Comparison of ENCODE assay signal across 9 mouse cellular contexts in the genomic region with DNA sequence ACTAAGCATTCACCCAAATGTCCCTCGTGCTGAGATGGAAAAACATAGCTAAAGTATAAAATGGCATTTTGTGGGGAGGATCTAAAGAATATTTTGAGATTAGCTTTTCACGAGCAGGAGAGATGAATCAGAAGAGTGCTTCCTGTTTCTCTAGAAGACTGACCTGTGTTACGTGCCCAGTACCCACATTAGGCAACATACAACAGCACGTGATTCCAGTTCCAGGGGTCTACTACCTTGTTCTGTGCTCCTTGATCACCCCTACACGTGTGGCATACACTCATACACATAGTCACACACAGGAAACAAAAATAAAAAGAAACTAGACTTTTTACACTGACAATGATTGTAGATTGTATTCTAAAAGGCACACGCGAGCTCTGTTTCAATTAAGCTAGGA. TPM values are rescaled to one million over a fixed set of nuclear protein-coding genes. Genes with fewer than 3 reads are reported as not detected.
A peak's percentile ranks its signal among the peaks of the same experiment; 100 is the strongest.
DNase-seq lines count a peak whose midpoint lies in the region; ATAC-seq and TF ChIP-seq lines count a peak whose summit lies in the region.
"Had no signal": no experiment of that assay in that cellular context is flagged by ENCODE, and none has a peak within 500 bp of the region (broad histone marks: within the 10 kb centered on the region; RNA-seq: fewer than 3 reads in every experiment).

No protein-coding gene starts in this region.

- no peaks in the 10 kb centered on the region for H3K9me3 ChIP-seq in embryonic facial prominence, embryonic 15.5 days (replicated peaks)
- H3K9me3 ChIP-seq in intestine, postnatal 0 days (ENCODE audit: control insufficient read depth): no peaks in the 10 kb centered on the region
- no peaks in the 10 kb centered on the region for H3K9me3 ChIP-seq in neural tube, embryonic 13.5 days

- peaks cover 22% of the 10 kb centered on the region for H3K4me1 ChIP-seq in embryonic facial prominence, embryonic 15.5 days
- H3K4me1 ChIP-seq in intestine, postnatal 0 days (replicated peaks; ENCODE audit: control insufficient read depth, insufficient read depth, low read length): no peaks in the 10 kb centered on the region
- peaks cover 27% of the 10 kb centered on the region for H3K4me1 ChIP-seq in neural tube, embryonic 13.5 days (replicated peaks)

- peaks cover 13% of the 10 kb centered on the region for H3K36me3 ChIP-seq in embryonic facial prominence, embryonic 15.5 days
- H3K36me3 ChIP-seq in intestine, postnatal 0 days (ENCODE audit: control insufficient read depth, insufficient read depth): peaks cover 28% of the 10 kb centered on the region
- H3K36me3 ChIP-seq in neural tube, embryonic 13.5 days: peaks cover 30% of the 10 kb centered on the region

- H3K4me3 ChIP-seq in left cerebral cortex, adult 2 months: peak overlapping the region; percentile 80
- peak overlapping the region; percentile 89; the same call in 1 of the 2 replicates for H3K4me3 ChIP-seq in embryonic facial prominence, embryonic 15.5 days (replicated peaks)
- H3K4me3 ChIP-seq in intestine, postnatal 0 days (ENCODE audit: low read depth, low read length): no peak overlapping the region; the same call in 1 of the 2 replicates
- peak overlapping the region; percentile 89 for H3K4me3 ChIP-seq in neural tube, embryonic 13.5 days

- no peak for ATAC-seq in embryonic facial prominence, embryonic 15.5 days (ENCODE audit: insufficient number of reproducible peaks, low FRiP score, low TSS enrichment, low read depth)
- no peak for ATAC-seq in intestine, postnatal 0 days
- ATAC-seq in neural tube, embryonic 13.5 days (ENCODE audit: low read depth): no peak

- WGBS in embryonic facial prominence, embryonic 15.5 days: 77% methylated on average over 7 of the region's 7 CpGs
- WGBS in intestine, postnatal 0 days: 61% methylated on average over 7 of the region's 7 CpGs
- 80% methylated on average over 7 of the region's 7 CpGs for WGBS in neural tube, embryonic 13.5 days

- intact Hi-C loops in left cerebral cortex, adult 2 months (cut with DNase I): no loop called here
- intact Hi-C loops in left cerebral cortex, postnatal 14 days (cut with DNase I): no loop called here

- DNase-seq in left cerebral cortex, adult 2 months (ENCODE audit: extremely low spot score in 1 of 2, low spot score in 2 of 2): no peak
- no peak for DNase-seq in left cerebral cortex, postnatal 14 days (ENCODE audit: low spot score in 2 of 2)
- DNase-seq in thymus, postnatal 4 days: no peak
- no peak for DNase-seq in left cerebral cortex, adult 18-20 months (ENCODE audit: low spot score in 2 of 2)
- no peak for DNase-seq in frontal cortex, postnatal 10 days (ENCODE audit: low spot score in 2 of 2)
- DNase-seq: cerebellum, postnatal 36 days had no signal

- no peaks in the 10 kb centered on the region for H3K27me3 ChIP-seq in embryonic facial prominence, embryonic 15.5 days
- H3K27me3 ChIP-seq in intestine, postnatal 0 days (replicated peaks; ENCODE audit: control insufficient read depth, insufficient read depth, low read length): no peaks in the 10 kb centered on the region
- H3K27me3 ChIP-seq in neural tube, embryonic 13.5 days: no peaks in the 10 kb centered on the region

- H3K9ac ChIP-seq in embryonic facial prominence, embryonic 15.5 days: no peak overlapping the region
- H3K9ac ChIP-seq in intestine, postnatal 0 days (ENCODE audit: low read depth, low read length): no peak overlapping the region
- 0 out of 2 replicates have a peak overlapping the region, but pooled peaks have one; percentile 91 for H3K9ac ChIP-seq in neural tube, embryonic 13.5 days

- no peak overlapping the region for H3K27ac ChIP-seq in left cerebral cortex, adult 2 months
- no peak overlapping the region for H3K27ac ChIP-seq in embryonic facial prominence, embryonic 15.5 days (replicated peaks)
- H3K27ac ChIP-seq in intestine, postnatal 0 days (ENCODE audit: low read depth, low read length): no peak overlapping the region
- no peak overlapping the region for H3K27ac ChIP-seq in neural tube, embryonic 13.5 days (replicated peaks)

- peak overlapping the region; percentile 96; the same call in 1 of the 2 replicates for H3K4me2 ChIP-seq in embryonic facial prominence, embryonic 15.5 days (replicated peaks)
- peak overlapping the region; percentile 90; the same call in 1 of the 2 replicates for H3K4me2 ChIP-seq in intestine, postnatal 0 days (replicated peaks; ENCODE audit: low read depth)
- H3K4me2 ChIP-seq in neural tube, embryonic 13.5 days: peak overlapping the region; percentile 98

- TF ChIP-seq CTCF in left cerebral cortex, adult 2 months (IDR thresholded peaks at IDR 0.05): no peak
- no peak for TF ChIP-seq CTCF in intestine, postnatal 0 days (IDR thresholded peaks at IDR 0.05; ENCODE audit: low read depth)

RNA-seq across cellular contexts. Expression of a gene that starts 1.3 kb away (rescaled TPM):
- total RNA-seq in left cerebral cortex, adult 2 months (2021): 10 to 100 TPM; 13.4 to 14.1 TPM
- total RNA-seq in left cerebral cortex, postnatal 14 days (2021): 10 to 100 TPM in 1 of 2 experiments, 1 to 10 TPM in 1; 9.2 to 10.4 TPM
- polyA plus RNA-seq in embryonic facial prominence, embryonic 15.5 days (2015; fragmentation: Nextera tagmentation; extraction: Ambion mirVana): 11.8 and 12.5 TPM in 2 replicates
- 6.4 and 9.8 TPM in 2 replicates for polyA plus RNA-seq in intestine, postnatal 0 days (2015; fragmentation: Nextera tagmentation; extraction: Ambion mirVana)
- polyA plus RNA-seq in neural tube, embryonic 13.5 days (2015; fragmentation: Nextera tagmentation; extraction: Ambion mirVana): 13.6 and 14.6 TPM in 2 replicates
- total RNA-seq in left cerebral cortex, adult 18-20 months (2021): 10 to 100 TPM; 11.8 to 15.8 TPM

RNA-seq across cellular contexts. Expression of a gene that starts 4.0 kb away (rescaled TPM):
- 10 to 100 TPM; 10.8 to 11.0 TPM for total RNA-seq in left cerebral cortex, adult 2 months (2021)
- total RNA-seq in left cerebral cortex, postnatal 14 days (2021): 10 to 100 TPM; 11.7 to 12.3 TPM
- 13.6 and 13.7 TPM in 2 replicates for polyA plus RNA-seq in embryonic facial prominence, embryonic 15.5 days (2015; fragmentation: Nextera tagmentation; extraction: Ambion mirVana)
- 4.1 and 4.6 TPM in 2 replicates for polyA plus RNA-seq in intestine, postnatal 0 days (2015; fragmentation: Nextera tagmentation; extraction: Ambion mirVana)
- polyA plus RNA-seq in neural tube, embryonic 13.5 days (2015; fragmentation: Nextera tagmentation; extraction: Ambion mirVana): 15.3 and 17.2 TPM in 2 replicates
- total RNA-seq in left cerebral cortex, adult 18-20 months (2021): 1 to 10 TPM; 9.4 to 9.5 TPM

RNA-seq across cellular contexts. Expression of a gene that starts 8.5 kb away (rescaled TPM):
- 100 to 1,000 TPM; 217 to 220 TPM for total RNA-seq in left cerebral cortex, adult 2 months (2021)
- total RNA-seq in left cerebral cortex, postnatal 14 days (2021): 100 to 1,000 TPM; 280 to 283 TPM
- 616 and 640 TPM in 2 replicates for polyA plus RNA-seq in embryonic facial prominence, embryonic 15.5 days (2015; fragmentation: Nextera tagmentation; extraction: Ambion mirVana)
- polyA plus RNA-seq in intestine, postnatal 0 days (2015; fragmentation: Nextera tagmentation; extraction: Ambion mirVana): 765 and 832 TPM in 2 replicates
- polyA plus RNA-seq in neural tube, embryonic 13.5 days (2015; fragmentation: Nextera tagmentation; extraction: Ambion mirVana): 763 and 785 TPM in 2 replicates
- 100 to 1,000 TPM; 223 to 245 TPM for total RNA-seq in left cerebral cortex, adult 18-20 months (2021)

RNA-seq across cellular contexts. Expression of a gene that starts 31.1 kb away (rescaled TPM):
- total RNA-seq in left cerebral cortex, adult 2 months (2021): 10 to 100 TPM; 33.1 to 34.2 TPM
- 10 to 100 TPM; 23.9 to 26.1 TPM for total RNA-seq in left cerebral cortex, postnatal 14 days (2021)
- polyA plus RNA-seq in embryonic facial prominence, embryonic 15.5 days (2015; fragmentation: Nextera tagmentation; extraction: Ambion mirVana): 33.4 and 37.1 TPM in 2 replicates
- 32.3 and 35.9 TPM in 2 replicates for polyA plus RNA-seq in intestine, postnatal 0 days (2015; fragmentation: Nextera tagmentation; extraction: Ambion mirVana)
- 35.3 and 41.2 TPM in 2 replicates for polyA plus RNA-seq in neural tube, embryonic 13.5 days (2015; fragmentation: Nextera tagmentation; extraction: Ambion mirVana)
- total RNA-seq in left cerebral cortex, adult 18-20 months (2021): 10 to 100 TPM; 30.0 to 33.0 TPM

RNA-seq across cellular contexts. Expression of a gene that starts 33.4 kb away (rescaled TPM):
- 10 to 100 TPM; 25.6 to 26.0 TPM for total RNA-seq in left cerebral cortex, adult 2 months (2021)
- total RNA-seq in left cerebral cortex, postnatal 14 days (2021): 10 to 100 TPM; 24.0 to 24.2 TPM
- polyA plus RNA-seq in embryonic facial prominence, embryonic 15.5 days (2015; fragmentation: Nextera tagmentation; extraction: Ambion mirVana): 46.3 and 47.6 TPM in 2 replicates
- 23.1 and 23.4 TPM in 2 replicates for polyA plus RNA-seq in intestine, postnatal 0 days (2015; fragmentation: Nextera tagmentation; extraction: Ambion mirVana)
- 47.7 and 48.9 TPM in 2 replicates for polyA plus RNA-seq in neural tube, embryonic 13.5 days (2015; fragmentation: Nextera tagmentation; extraction: Ambion mirVana)
- total RNA-seq in left cerebral cortex, adult 18-20 months (2021): 10 to 100 TPM; 19.9 to 25.1 TPM
